Mouse (Mus musculus): ENCODE data around the gene Klc3. TPM values are rescaled to one million over a fixed set of nuclear protein-coding genes. Genes with fewer than 3 reads are reported as not detected.

The Klc3 gene
- total and polyA plus RNA-seq, 3 experiments, result 0.21 to 0.59 (median 0.25) TPM

- peaks cover 11% of the 10 kb centered on the region for H3K4me1 ChIP-seq (ENCODE audit: control insufficient read depth, insufficient read depth, low read length)
- H3K4me3 ChIP-seq, result peak overlapping the region; percentile 20; the same call in 1 of the 2 replicates
- no peak for TF ChIP-seq POLR2A (IDR thresholded peaks at IDR 0.05; ENCODE audit: insufficient read depth, low read depth, low read length)
- TF ChIP-seq EP300 (IDR thresholded peaks at IDR 0.05; ENCODE audit: insufficient read depth, low read depth, low read length), result peak; percentile 84; the same call in 1 of the 2 replicates
- intact Hi-C loops (cut with DNase I), result loop anchor here (5.0 kb wide), 2 partner anchors 67 to 137 kb away; partner anchors contain the start of gene Opa3
- H3K79me2 ChIP-seq (replicated peaks; ENCODE audit: control insufficient read depth, insufficient read depth, low read length), result 0 out of 2 replicates have a peak, but pooled peaks cover 2% of the 10 kb centered on the region
- peak overlapping the region; percentile 93 for H3K27ac ChIP-seq
- peak; percentile 84 to 88 for DNase-seq
- no peaks in the 10 kb centered on the region for H3K27me3 ChIP-seq (ENCODE audit: control insufficient read depth, insufficient read depth, low read length)
- no peak overlapping the region for H3K9ac ChIP-seq (ENCODE audit: low read depth, low read length)
- WGBS, result 5% methylated on average over 18 of the region's 18 CpGs
- no peaks in the 10 kb centered on the region; the same call in 1 of the 2 replicates for H3K36me3 ChIP-seq (ENCODE audit: control insufficient read depth, insufficient read depth, low read length)
Observed at GRCm38 (mm10) chr7:19363881-19364280, 40.0 kb downstream of the Klc3 start.

GRCm38 (mm10) chr7:19362276-19362675 is 41.6 kb downstream of the Klc3 start:
- TF ChIP-seq POLR2A (IDR thresholded peaks at IDR 0.05; ENCODE audit: insufficient read depth, low read depth, low read length) (peak; percentile 37; the same call in 1 of the 2 replicates), EP300 (IDR thresholded peaks at IDR 0.05; ENCODE audit: insufficient read depth, low read depth, low read length) (peak; percentile 74), CTCF (IDR thresholded peaks at IDR 0.05) (no peak)
- Histone ChIP-seq H3K27me3 (ENCODE audit: control insufficient read depth, insufficient read depth, low read length) (no peaks in the 10 kb centered on the region), H3K27ac (peak overlapping the region; percentile 93), H3K79me2 (replicated peaks; ENCODE audit: control insufficient read depth, insufficient read depth, low read length) (no peaks in the 10 kb centered on the region), H3K4me1 (ENCODE audit: control insufficient read depth, insufficient read depth, low read length) (peaks cover 12% of the 10 kb centered on the region), H3K36me3 (ENCODE audit: control insufficient read depth, insufficient read depth, low read length) (no peaks in the 10 kb centered on the region; the same call in 1 of the 2 replicates), H3K4me3 (peak overlapping the region; percentile 77), H3K9ac (ENCODE audit: low read depth, low read length) (peak overlapping the region; percentile 85)
- 30% methylated on average over 4 of the region's 4 CpGs for WGBS
- peak; percentile 53 to 67 for DNase-seq
- intact Hi-C loops (cut with DNase I), result loop anchor here (5.0 kb wide), 2 partner anchors 65 to 135 kb away; partner anchors contain the start of gene Opa3

- DNase-seq, result peak; percentile 84 to 89
- Histone ChIP-seq H3K9ac (ENCODE audit: low read depth, low read length) (peak overlapping the region; percentile 85), H3K27ac (peak overlapping the region; percentile 93), H3K27me3 (ENCODE audit: control insufficient read depth, insufficient read depth, low read length) (no peaks in the 10 kb centered on the region), H3K4me1 (ENCODE audit: control insufficient read depth, insufficient read depth, low read length) (peaks cover 12% of the 10 kb centered on the region), H3K4me3 (peak overlapping the region; percentile 77), H3K79me2 (replicated peaks; ENCODE audit: control insufficient read depth, insufficient read depth, low read length) (no peaks in the 10 kb centered on the region), H3K36me3 (ENCODE audit: control insufficient read depth, insufficient read depth, low read length) (no peaks in the 10 kb centered on the region; the same call in 1 of the 2 replicates)
- TF ChIP-seq CTCF (IDR thresholded peaks at IDR 0.05) (peak; percentile 96; the same call in 1 of the 2 replicates), EP300 (IDR thresholded peaks at IDR 0.05; ENCODE audit: insufficient read depth, low read depth, low read length) (no peak)
- intact Hi-C loops (cut with DNase I), result loop anchor here (2.0 to 5.0 kb wide), 3 partner anchors 17 to 134 kb away; partner anchors contain the start of genes Ercc1 and Opa3
- 5% methylated on average over 16 of the region's 16 CpGs for WGBS
Observed at GRCm38 (mm10) chr7:19361720-19362119, 42.2 kb downstream of the Klc3 start.

GRCm38 (mm10) chr7:19360944-19361343 is 43.0 kb downstream of the Klc3 start:
- peak; percentile 91 to 95 for DNase-seq
- WGBS, result under 1% methylated on average over 27 of the region's 27 CpGs
- no peaks in the 10 kb centered on the region; the same call in 1 of the 2 replicates for H3K36me3 ChIP-seq (ENCODE audit: control insufficient read depth, insufficient read depth, low read length)
- no peaks in the 10 kb centered on the region for H3K27me3 ChIP-seq (ENCODE audit: control insufficient read depth, insufficient read depth, low read length)
- TF ChIP-seq CTCF (IDR thresholded peaks at IDR 0.05), result 0 out of 2 replicates have a peak, but pooled peaks have one; percentile 11
- TF ChIP-seq EP300 (IDR thresholded peaks at IDR 0.05; ENCODE audit: insufficient read depth, low read depth, low read length), result 0 out of 2 replicates have a peak, but pooled peaks have one; percentile 60
- peak; percentile 44; the same call in 1 of the 2 replicates for TF ChIP-seq POLR2A (IDR thresholded peaks at IDR 0.05; ENCODE audit: insufficient read depth, low read depth, low read length)
- H3K27ac ChIP-seq, result peak overlapping the region; percentile 93
- H3K9ac ChIP-seq (ENCODE audit: low read depth, low read length), result peak overlapping the region; percentile 85
- peaks cover 12% of the 10 kb centered on the region for H3K4me1 ChIP-seq (ENCODE audit: control insufficient read depth, insufficient read depth, low read length)
- intact Hi-C loops (cut with DNase I), result loop anchor here (2.0 to 5.0 kb wide), 3 partner anchors 16 to 134 kb away; partner anchors contain the start of genes Ercc1 and Opa3
- H3K79me2 ChIP-seq (replicated peaks; ENCODE audit: control insufficient read depth, insufficient read depth, low read length), result no peaks in the 10 kb centered on the region
- H3K4me3 ChIP-seq, result peak overlapping the region; percentile 77

GRCm38 (mm10) chr7:19359892-19360641 is 43.8 kb downstream of the Klc3 start:
- Histone ChIP-seq H3K4me1 (ENCODE audit: control insufficient read depth, insufficient read depth, low read length) (peaks cover 9% of the 10 kb centered on the region), H3K36me3 (ENCODE audit: control insufficient read depth, insufficient read depth, low read length) (no peaks in the 10 kb centered on the region; the same call in 1 of the 2 replicates), H3K79me2 (replicated peaks; ENCODE audit: control insufficient read depth, insufficient read depth, low read length) (no peaks in the 10 kb centered on the region), H3K27ac (peak overlapping the region; percentile 93), H3K4me3 (peak overlapping the region; percentile 77), H3K9ac (ENCODE audit: low read depth, low read length) (peak overlapping the region; percentile 70), H3K27me3 (ENCODE audit: control insufficient read depth, insufficient read depth, low read length) (no peaks in the 10 kb centered on the region)
- intact Hi-C loops (cut with DNase I), result loop anchor here (2.0 to 5.0 kb wide), 3 partner anchors 15 to 133 kb away; partner anchors contain the start of genes Ercc1 and Opa3
- WGBS, result under 1% methylated on average over 45 of the region's 45 CpGs
- 0 out of 2 replicates have a peak, but pooled peaks have one; percentile 39 for TF ChIP-seq EP300 (IDR thresholded peaks at IDR 0.05; ENCODE audit: insufficient read depth, low read depth, low read length)
- TF ChIP-seq CTCF (IDR thresholded peaks at IDR 0.05), result no peak
- peak; percentile 81 to 83 for DNase-seq

Measured in heart, adult 2 months (tissue).